Mouse (Mus musculus) E14TG2a.4 (cell line): ENCODE measurements at regions not wholly inside any gene's neighbourhood (a gene's known extent, or its start where the extent isn't known, plus 50 kb on each side); places are given as distances from the start of the nearest gene placed in this dataset.

ENCODE experiments used
- CTCF ChIP-seq: conservative IDR thresholded peaks from 2 replicates; pipeline ENCODE4 v1.5.1; 2014; ENCODE audit warnings: low read length
- NANOG ChIP-seq: IDR thresholded peaks from 2 replicates; pipeline ENCODE4 v1.6.1; 2014; ENCODE audit warnings: borderline replicate concordance, low read length, mixed read lengths
- POU5F1 ChIP-seq: IDR thresholded peaks from 2 replicates; pipeline ENCODE4 v1.6.1; 2014; ENCODE audit warnings: low read length, borderline replicate concordance

- TF ChIP-seq CTCF, result no peak
- no peak for TF ChIP-seq POU5F1
- no peak for TF ChIP-seq NANOG
Observed at GRCm38 (mm10) chr5:111993221-111993620, 259.1 kb downstream of the Cryba4 start.
